Mouse (Mus musculus): Measurements from ENCODE around the gene Actb.

The Actb gene

DNA sequence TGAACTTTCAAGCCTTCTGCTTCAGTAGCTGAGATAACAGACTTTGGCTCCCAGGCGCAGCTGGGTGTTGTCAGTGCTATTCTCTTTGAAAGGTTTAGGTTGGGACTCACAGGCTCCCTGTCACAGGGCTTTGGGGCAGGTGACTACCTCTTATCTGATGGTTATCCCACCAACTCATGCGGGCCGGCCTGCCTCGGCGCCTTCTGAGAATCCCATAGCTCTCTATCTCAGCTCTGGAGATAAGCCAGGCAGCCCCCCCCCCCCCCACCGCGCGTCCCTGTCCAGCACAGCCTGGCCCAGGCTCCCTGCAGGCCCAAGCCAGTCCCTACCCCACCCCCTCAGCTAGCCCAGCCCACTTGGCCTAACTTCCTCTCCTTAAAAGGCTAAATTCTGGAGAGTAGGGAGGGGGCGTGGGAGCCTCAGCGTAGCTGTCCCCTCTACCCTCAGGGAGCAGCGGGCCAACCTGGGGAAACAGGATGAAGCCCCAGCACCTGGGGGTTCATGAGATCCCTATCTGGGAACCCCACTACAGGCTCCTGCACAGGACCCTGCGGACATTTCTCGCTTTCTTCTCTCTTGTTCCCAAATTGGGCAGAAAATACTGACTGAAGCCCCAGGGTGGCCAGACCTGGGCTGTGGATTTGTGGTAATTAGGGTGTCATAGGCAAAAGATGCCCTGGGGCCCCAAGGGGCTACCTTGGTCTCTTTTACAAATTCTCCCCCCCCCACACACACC is 19.8 kb upstream of the Actb start:
- in situ Hi-C loops (cut with MboI; ENCODE audit: low pct_unique_long_range_greater_than_20kb in 1 of 2, low sequenced_read_pairs in 2 of 2, unreplicated experiment in 1 of 2) = loop anchor here in 1 of 2 experiments (25.0 kb wide), 1 partner anchor 361 kb away; the partner anchor contains the start of gene Zfp853

- in situ Hi-C loops (cut with MboI; ENCODE audit: low pct_unique_long_range_greater_than_20kb in 1 of 2, low sequenced_read_pairs in 2 of 2, unreplicated experiment in 1 of 2) = no loop called here
Observed at GRCm38 (mm10) chr5:142924336-142924959, 17.9 kb upstream of the Actb start.

DNA sequence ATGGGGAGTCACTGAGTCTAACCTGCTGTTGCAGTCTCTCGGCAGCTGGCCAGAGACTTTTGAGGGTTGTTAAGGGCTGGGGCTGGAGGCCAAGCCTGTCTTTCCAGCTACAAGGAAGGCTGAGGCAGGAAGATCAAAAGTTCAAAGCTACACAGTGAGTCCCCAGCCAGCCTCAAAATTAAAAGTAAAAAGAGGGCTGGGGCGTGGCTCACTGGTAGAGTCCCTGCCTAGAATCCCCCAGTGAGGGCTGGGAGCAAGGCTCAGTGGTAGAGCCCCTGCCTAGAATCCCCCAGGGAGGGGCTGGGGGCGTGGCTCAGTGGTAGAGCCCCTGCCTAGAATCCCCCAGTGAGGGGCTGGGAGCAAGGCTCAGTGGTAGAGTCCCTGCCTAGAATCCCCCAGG is 17.2 kb upstream of the Actb start:
- in situ Hi-C loops (cut with MboI; ENCODE audit: low pct_unique_long_range_greater_than_20kb in 1 of 2, low sequenced_read_pairs in 2 of 2, unreplicated experiment in 1 of 2) = no loop called here

GRCm38 (mm10) chr5:142922251-142922650 is 15.7 kb upstream of the Actb start:
- in situ Hi-C loops (cut with MboI; ENCODE audit: low pct_unique_long_range_greater_than_20kb in 1 of 2, low sequenced_read_pairs in 2 of 2, unreplicated experiment in 1 of 2) = no loop called here

DNA sequence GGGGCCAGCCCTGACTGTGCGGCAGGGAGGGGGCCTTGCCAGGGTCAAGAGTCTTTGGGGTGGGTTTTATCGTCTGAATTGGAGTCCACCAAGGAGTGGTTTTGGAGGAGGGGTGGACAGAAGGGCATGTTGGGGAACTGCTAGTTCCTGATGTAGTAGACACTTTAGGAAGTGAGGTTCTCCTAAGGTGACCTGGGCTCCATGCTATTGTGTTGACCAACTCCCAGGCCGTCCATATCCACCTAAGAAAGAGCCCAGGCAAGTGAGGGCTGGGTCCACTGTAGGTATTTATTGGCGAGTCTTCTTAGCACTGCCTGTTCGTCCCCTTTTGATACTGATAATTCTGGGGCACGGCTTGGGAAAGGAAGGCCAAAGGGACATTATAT is 14.5 kb upstream of the Actb start:
- in situ Hi-C loops (cut with MboI; ENCODE audit: low pct_unique_long_range_greater_than_20kb in 1 of 2, low sequenced_read_pairs in 2 of 2, unreplicated experiment in 1 of 2) = no loop called here

GRCm38 (mm10) chr5:142920311-142921073 is 13.9 kb upstream of the Actb start:
- in situ Hi-C loops (cut with MboI; ENCODE audit: low pct_unique_long_range_greater_than_20kb in 1 of 2, low sequenced_read_pairs in 2 of 2, unreplicated experiment in 1 of 2) = no loop called here

GRCm38 (mm10) chr5:142917402-142917801 is 10.8 kb upstream of the Actb start:
- in situ Hi-C loops (cut with MboI; ENCODE audit: low pct_unique_long_range_greater_than_20kb in 1 of 2, low sequenced_read_pairs in 2 of 2, unreplicated experiment in 1 of 2) = no loop called here

GRCm38 (mm10) chr5:142916593-142916992 is 10.0 kb upstream of the Actb start:
- in situ Hi-C loops (cut with MboI; ENCODE audit: low pct_unique_long_range_greater_than_20kb in 1 of 2, low sequenced_read_pairs in 2 of 2, unreplicated experiment in 1 of 2) = no loop called here

- in situ Hi-C loops (cut with MboI; ENCODE audit: low pct_unique_long_range_greater_than_20kb in 1 of 2, low sequenced_read_pairs in 2 of 2, unreplicated experiment in 1 of 2) = no loop called here
Observed at GRCm38 (mm10) chr5:142915231-142915630, 8.7 kb upstream of the Actb start.

GRCm38 (mm10) chr5:142912739-142913138 is 6.2 kb upstream of the Actb start:
- in situ Hi-C loops (cut with MboI; ENCODE audit: low pct_unique_long_range_greater_than_20kb in 1 of 2, low sequenced_read_pairs in 2 of 2, unreplicated experiment in 1 of 2) = no loop called here

DNA sequence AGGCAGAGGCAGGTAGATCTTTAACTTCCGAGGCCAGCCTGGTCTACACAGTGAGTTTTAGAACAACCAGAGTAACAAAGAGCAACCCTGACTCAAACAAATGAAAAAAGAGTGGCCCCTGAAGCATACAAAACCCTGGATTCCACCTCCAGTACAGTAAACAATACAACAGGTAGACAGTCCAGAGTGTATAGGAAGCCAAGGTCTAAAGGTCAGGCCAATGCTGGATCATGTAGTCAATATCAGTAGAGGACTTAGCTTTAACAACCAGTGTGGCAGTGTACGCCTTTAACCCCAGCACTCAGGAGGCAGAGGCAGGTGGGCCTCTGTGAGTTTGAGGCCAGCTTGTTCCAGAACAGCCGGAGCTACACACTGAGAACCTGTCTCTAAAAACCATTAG is 5.8 kb upstream of the Actb start:
- in situ Hi-C loops (cut with MboI; ENCODE audit: low pct_unique_long_range_greater_than_20kb in 1 of 2, low sequenced_read_pairs in 2 of 2, unreplicated experiment in 1 of 2) = no loop called here

- in situ Hi-C loops (cut with MboI; ENCODE audit: low pct_unique_long_range_greater_than_20kb in 1 of 2, low sequenced_read_pairs in 2 of 2, unreplicated experiment in 1 of 2) = no loop called here
Observed at GRCm38 (mm10) chr5:142911629-142912028, 5.1 kb upstream of the Actb start.

DNA sequence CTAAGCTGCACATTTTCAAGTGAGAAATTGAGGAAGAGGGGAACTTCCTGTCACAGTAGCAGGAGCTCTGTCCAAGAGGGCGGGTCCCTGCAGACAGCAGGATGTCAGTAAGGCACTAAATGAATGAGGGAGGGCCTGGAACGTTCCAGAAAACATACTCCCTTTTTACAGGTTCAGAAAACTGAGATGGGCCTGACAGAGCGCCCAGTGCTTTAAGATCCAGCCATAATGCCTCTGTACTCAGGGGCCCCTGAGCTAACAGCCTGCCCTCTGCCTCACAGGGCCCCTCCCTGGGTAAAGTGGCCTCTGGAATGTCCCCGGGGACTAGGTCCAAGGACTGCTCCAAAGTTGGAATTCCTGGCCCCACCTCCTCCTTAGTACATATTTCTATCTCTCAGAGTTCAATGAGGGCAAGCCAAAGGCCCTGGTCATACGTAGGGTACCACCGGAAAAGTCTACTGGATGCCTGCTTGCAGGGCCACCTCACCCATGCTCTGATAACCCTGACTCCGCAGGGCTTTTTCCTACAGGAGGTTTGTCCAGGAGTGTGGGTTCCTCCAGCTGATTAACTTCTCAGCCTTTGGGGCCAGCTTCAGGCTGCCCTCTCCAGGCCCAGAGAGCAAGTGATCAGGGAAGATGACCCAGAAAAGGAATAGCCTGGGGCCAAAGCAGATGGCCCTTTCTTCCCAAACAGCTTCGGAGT is 3.2 kb upstream of the Actb start:
- in situ Hi-C loops (cut with MboI; ENCODE audit: low pct_unique_long_range_greater_than_20kb in 1 of 2, low sequenced_read_pairs in 2 of 2, unreplicated experiment in 1 of 2) = no loop called here

GRCm38 (mm10) chr5:142908941-142909575 is 2.5 kb upstream of the Actb start:
- in situ Hi-C loops (cut with MboI; ENCODE audit: low pct_unique_long_range_greater_than_20kb in 1 of 2, low sequenced_read_pairs in 2 of 2, unreplicated experiment in 1 of 2) = no loop called here

GRCm38 (mm10) chr5:142907803-142908559 is 1.4 kb upstream of the Actb start:
- in situ Hi-C loops (cut with MboI; ENCODE audit: low pct_unique_long_range_greater_than_20kb in 1 of 2, low sequenced_read_pairs in 2 of 2, unreplicated experiment in 1 of 2) = no loop called here

GRCm38 (mm10) chr5:142907048-142907802 is 671 bp upstream of the Actb start:
- in situ Hi-C loops (cut with MboI; ENCODE audit: low pct_unique_long_range_greater_than_20kb in 1 of 2, low sequenced_read_pairs in 2 of 2, unreplicated experiment in 1 of 2) = no loop called here

All from mouse embryonic stem cell (cell line).